Mouse (Mus musculus) lung, embryonic 16.5 days (tissue): ENCODE data around the gene Zfp524. TPM values are rescaled to one million over a fixed set of nuclear protein-coding genes. Genes with fewer than 3 reads are reported as not detected.

Source experiments
- ATAC-seq: fragments of 200-750 bp; cut with Nextera tagmentation; 2 replicates; pipeline ENCODE4 v1.8.0; 2017; ENCODE audit warnings: low read depth, mild to moderate bottlenecking, moderate library complexity
- H3K27ac ChIP-seq: fragments of 300-500 bp; sonication (generic); 2 replicates; pipeline ENCODE4 v1.5.1; 2014; ENCODE audit warnings: mild to moderate bottlenecking, control low read depth, low read length
- H3K27me3 ChIP-seq: fragments of 300-500 bp; sonication (generic); 2 replicates; pipeline ENCODE4 v1.6.1; 2014; ENCODE audit warnings: low read depth, low read length, mixed read lengths; ENCODE audit not compliant: control insufficient read depth, insufficient read depth
- H3K36me3 ChIP-seq: fragments of 300-500 bp; sonication (generic); 2 replicates; pipeline ENCODE4 v1.6.1; 2014; ENCODE audit warnings: low read length; ENCODE audit not compliant: control insufficient read depth, insufficient read depth
- H3K4me1 ChIP-seq: fragments of 300-500 bp; sonication (generic); replicated peaks from 2 replicates; pipeline ENCODE4 v1.6.1; 2014; ENCODE audit warnings: low read length, mixed read lengths; ENCODE audit not compliant: control insufficient read depth, insufficient read depth
- H3K4me2 ChIP-seq: fragments of 300-500 bp; sonication (generic); 2 replicates; pipeline ENCODE4 v1.6.1; 2014; ENCODE audit warnings: low read depth, low read length, control low read depth
- H3K4me3 ChIP-seq: fragments of 300-500 bp; sonication (generic); 2 replicates; pipeline ENCODE4 v1.5.1; 2014; ENCODE audit warnings: mild to moderate bottlenecking, low read length, control low read depth
- H3K9ac ChIP-seq: fragments of 300-500 bp; sonication (generic); 2 replicates; pipeline ENCODE4 v1.6.1; 2014; ENCODE audit warnings: low read length, control low read depth
- H3K9me3 ChIP-seq: fragments of 300-500 bp; sonication (generic); 2 replicates; pipeline ENCODE4 v1.6.1; 2016; ENCODE audit warnings: low read length; ENCODE audit not compliant: control insufficient read depth
- WGBS: fragments of 180-500 bp; shearing (Covaris S2); extraction: QIAGEN DNeasy Blood & Tissue Kit; methylation state at CpG from one replicate; pipeline ENCODE4 v1.1.7; 2014; 5-methylcytosine and 5-hydroxymethylcytosine counted together
- polyA plus RNA-seq: library from polyadenylated mRNA; unstranded; fragments of >200 nt; fragmentation: Nextera tagmentation; extraction: Ambion mirVana; gene quantifications from 2 replicates; pipeline ENCODE4 v1.2.1, GENCODE M21; 2015

Zfp524 gene
- polyA plus RNA-seq, 1 experiment from 2014 or later, result 19.3 TPM

GRCm38 (mm10) chr7:5037026-5037425, 22.8 kb downstream of the Zfp524 start:
- H3K9me3 ChIP-seq, result peaks cover 8% of the 10 kb centered on the region
- peaks cover 40% of the 10 kb centered on the region for H3K36me3 ChIP-seq
- H3K27me3 ChIP-seq, result no peaks in the 10 kb centered on the region
- 92% methylated on average over 7 of the region's 7 CpGs for WGBS
- no peak overlapping the region for H3K4me3 ChIP-seq
- H3K4me2 ChIP-seq, result no peak overlapping the region
- ATAC-seq, result no peak
- H3K27ac ChIP-seq, result no peak overlapping the region
- no peak overlapping the region for H3K9ac ChIP-seq
- peaks cover 12% of the 10 kb centered on the region; the same call in 1 of the 2 replicates for H3K4me1 ChIP-seq

DNA sequence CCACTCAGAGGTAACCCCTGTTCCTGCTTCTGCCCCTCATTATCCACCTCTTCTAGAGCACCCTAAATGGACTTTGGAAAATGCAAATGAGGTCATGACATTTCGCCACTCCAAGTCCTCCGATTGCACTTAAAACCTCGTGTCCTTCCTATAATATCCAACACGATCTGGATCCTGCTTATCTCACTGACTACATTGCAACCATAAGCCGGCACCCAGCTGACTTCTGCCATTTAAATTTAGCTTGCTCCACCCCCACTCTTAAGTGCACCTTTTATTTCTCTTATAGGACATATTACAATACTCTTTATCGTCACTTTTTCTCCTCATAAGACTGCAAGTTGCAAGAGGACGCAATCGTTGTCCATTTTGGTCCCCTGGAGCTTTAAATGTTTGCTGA, 23.3 kb downstream of the Zfp524 start:
- Histone ChIP-seq H3K36me3 (peaks cover 35% of the 10 kb centered on the region), H3K27me3 (no peaks in the 10 kb centered on the region), H3K27ac (peak overlapping the region; percentile 97; the same call in 1 of the 2 replicates), H3K4me3 (peak overlapping the region; percentile 90), H3K4me1 (peaks cover 12% of the 10 kb centered on the region; the same call in 1 of the 2 replicates), H3K4me2 (peak overlapping the region; percentile 67), H3K9ac (no peak overlapping the region), H3K9me3 (peaks cover 5% of the 10 kb centered on the region; the same call in 1 of the 2 replicates)
- 86% methylated on average over 8 of the region's 8 CpGs for WGBS
- ATAC-seq, result no peak

GRCm38 (mm10) chr7:5038109-5038732, 24.0 kb downstream of the Zfp524 start, which contains the start of gene Zfp784:
Gene Zfp784 (minus strand): TSS chr7:5038446.
- WGBS, result under 1% methylated on average over 48 of the region's 48 CpGs

DNA sequence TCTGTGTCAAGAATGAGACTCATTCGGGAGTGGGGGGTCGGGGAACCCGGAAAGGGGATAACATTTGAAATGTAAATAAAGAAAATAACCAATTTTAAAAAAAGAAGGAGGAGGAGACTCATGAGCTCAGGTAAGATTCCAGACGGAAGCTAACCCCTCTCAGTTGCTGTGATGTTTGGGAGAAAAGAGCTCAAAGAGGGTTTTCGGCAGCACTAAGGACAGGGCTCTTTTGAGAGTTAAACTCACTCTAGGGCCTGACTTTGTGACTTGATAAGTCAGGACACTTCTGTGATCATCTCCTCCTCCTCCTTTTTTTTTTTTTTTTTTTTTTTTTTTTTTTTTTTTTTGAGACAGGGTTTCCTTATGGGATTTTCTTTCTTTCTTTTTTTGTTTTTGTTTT, 24.7 kb downstream of the Zfp524 start:
- 19% methylated on average over 5 of the region's 5 CpGs for WGBS
- Histone ChIP-seq H3K27me3 (no peaks in the 10 kb centered on the region), H3K9me3 (peaks cover 5% of the 10 kb centered on the region; the same call in 1 of the 2 replicates), H3K4me1 (peaks cover 12% of the 10 kb centered on the region; the same call in 1 of the 2 replicates), H3K9ac (peak overlapping the region; percentile 92), H3K36me3 (peaks cover 21% of the 10 kb centered on the region), H3K4me3 (peak overlapping the region; percentile 90), H3K4me2 (peak overlapping the region; percentile 67), H3K27ac (peak overlapping the region; percentile 97)
- ATAC-seq, result no peak

More at GRCm38 (mm10) chr7:5038109-5038732, 24.0 kb downstream of the Zfp524 start, which contains the start of gene Zfp784:
- Histone ChIP-seq H3K27ac (peak within 1 kb of the TSS; percentile 97), H3K9ac (peak within 1 kb of the TSS; percentile 92), H3K4me3 (peak within 1 kb of the TSS; percentile 90), H3K4me2 (peak within 1 kb of the TSS; percentile 67), H3K4me1 (peaks cover 12% of the 10 kb centered on the region; the same call in 1 of the 2 replicates), H3K9me3 (peaks cover 5% of the 10 kb centered on the region; the same call in 1 of the 2 replicates), H3K27me3 (no peaks in the 10 kb centered on the region), H3K36me3 (peaks cover 28% of the 10 kb centered on the region)
- ATAC-seq, result peak; percentile 97

DNA sequence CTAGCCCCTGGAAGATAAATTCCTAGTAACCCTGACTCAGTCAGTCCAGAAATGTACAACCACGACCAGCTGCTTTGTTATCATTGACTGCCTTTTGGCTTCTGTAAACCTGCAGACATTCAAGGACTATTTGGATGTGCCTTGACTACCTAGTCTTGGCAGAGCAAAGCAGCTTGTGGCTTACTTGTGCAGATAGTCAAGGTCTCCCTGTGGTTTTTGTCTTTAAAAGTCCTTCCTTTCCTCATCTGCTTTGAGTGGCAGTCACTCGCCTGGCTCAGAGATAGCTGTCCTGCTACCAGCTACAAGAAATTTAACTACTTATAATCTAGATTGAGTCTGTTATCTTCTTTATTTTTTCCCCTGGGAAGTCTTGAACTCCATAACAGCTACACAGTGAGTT, 30.8 kb downstream of the Zfp524 start:
- H3K4me2 ChIP-seq, result no peak overlapping the region
- no peaks in the 10 kb centered on the region for H3K27me3 ChIP-seq
- no peak for ATAC-seq
- H3K4me1 ChIP-seq, result no peaks in the 10 kb centered on the region
- H3K4me3 ChIP-seq, result no peak overlapping the region
- H3K27ac ChIP-seq, result no peak overlapping the region
- H3K36me3 ChIP-seq, result no peaks in the 10 kb centered on the region
- 57% methylated on average over 2 of the region's 2 CpGs for WGBS
- no peak overlapping the region for H3K9ac ChIP-seq
- H3K9me3 ChIP-seq, result no peaks in the 10 kb centered on the region

GRCm38 (mm10) chr7:5046112-5046511, 31.9 kb downstream of the Zfp524 start:
- ATAC-seq, result no peak
- Histone ChIP-seq H3K4me3 (no peak overlapping the region), H3K27ac (no peak overlapping the region), H3K9me3 (no peaks in the 10 kb centered on the region), H3K4me2 (no peak overlapping the region), H3K4me1 (no peaks in the 10 kb centered on the region; the same call in 1 of the 2 replicates), H3K9ac (no peak overlapping the region), H3K36me3 (no peaks in the 10 kb centered on the region), H3K27me3 (no peaks in the 10 kb centered on the region)
- 72% methylated on average over 2 of the region's 2 CpGs for WGBS

DNA sequence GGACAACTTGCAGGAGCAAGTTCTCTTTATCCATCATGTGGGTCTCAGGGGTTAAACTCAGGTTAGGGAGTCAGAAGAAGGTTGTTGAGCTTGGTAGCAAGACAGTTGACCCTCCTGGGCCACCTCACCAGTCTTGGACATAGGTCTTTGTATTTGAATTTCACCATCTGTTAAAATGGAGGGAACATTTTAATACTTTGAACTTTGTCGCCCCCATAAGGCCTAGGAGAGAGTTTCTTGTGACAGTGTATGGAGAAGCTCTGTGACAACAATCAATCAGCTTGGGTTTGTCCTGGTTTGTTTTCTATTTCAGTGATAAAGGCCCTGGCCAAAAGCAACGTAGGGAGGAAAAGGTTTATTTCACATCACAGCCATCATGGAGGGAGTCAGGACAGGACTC, 33.1 kb downstream of the Zfp524 start:
- peaks cover 6% of the 10 kb centered on the region for H3K4me1 ChIP-seq
- H3K4me2 ChIP-seq, result no peak overlapping the region
- ATAC-seq, result no peak
- H3K4me3 ChIP-seq, result no peak overlapping the region
- H3K27me3 ChIP-seq, result peaks cover 6% of the 10 kb centered on the region; the same call in 1 of the 2 replicates
- H3K36me3 ChIP-seq, result no peaks in the 10 kb centered on the region
- 13% methylated on average over 2 of the region's 2 CpGs for WGBS
- H3K9ac ChIP-seq, result no peak overlapping the region
- H3K27ac ChIP-seq, result no peak overlapping the region
- no peaks in the 10 kb centered on the region for H3K9me3 ChIP-seq

GRCm38 (mm10) chr7:5051193-5052192, 37.3 kb downstream of the Zfp524 start, which contains the start of gene Zfp580:
Gene Zfp580 (plus strand): TSS chr7:5051538.
- under 1% methylated on average over 65 of the region's 65 CpGs for WGBS

DNA sequence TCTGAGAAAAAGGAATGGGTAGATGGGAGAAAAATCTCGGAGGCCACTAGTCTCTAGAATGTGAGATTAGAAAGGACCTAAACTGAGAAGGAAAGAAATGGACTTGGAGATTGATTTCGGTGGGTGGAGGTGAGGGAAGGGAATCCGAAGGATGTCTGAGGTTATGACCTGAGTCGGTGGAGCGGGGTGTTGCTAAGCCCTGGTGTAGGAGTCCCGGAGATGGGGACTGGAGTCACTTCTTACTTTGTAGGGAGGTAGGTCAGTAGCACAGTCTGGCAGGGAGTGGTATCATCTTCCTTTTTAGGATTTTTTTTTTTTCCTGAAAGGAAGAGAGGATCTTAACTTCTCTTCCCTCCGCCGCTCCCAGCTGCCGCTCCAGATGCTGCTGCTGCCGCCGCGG, 38.2 kb downstream of the Zfp524 start:
- Histone ChIP-seq H3K27me3 (peaks cover 56% of the 10 kb centered on the region), H3K36me3 (no peaks in the 10 kb centered on the region), H3K9me3 (no peaks in the 10 kb centered on the region), H3K4me3 (peak overlapping the region; percentile 73), H3K9ac (peak overlapping the region; percentile 86), H3K4me2 (peak overlapping the region; percentile 82), H3K4me1 (peaks cover 23% of the 10 kb centered on the region), H3K27ac (no peak overlapping the region)
- WGBS, result under 1% methylated on average over 12 of the region's 12 CpGs
- no peak for ATAC-seq

More at GRCm38 (mm10) chr7:5051193-5052192, 37.3 kb downstream of the Zfp524 start, which contains the start of gene Zfp580:
- Histone ChIP-seq H3K9me3 (no peaks in the 10 kb centered on the region), H3K36me3 (no peaks in the 10 kb centered on the region), H3K4me2 (peak within 1 kb of the TSS; percentile 82), H3K9ac (peak within 1 kb of the TSS; percentile 86), H3K27me3 (peaks cover 48% of the 10 kb centered on the region), H3K27ac (peak within 1 kb of the TSS; percentile 65), H3K4me3 (peak within 1 kb of the TSS; percentile 73), H3K4me1 (peaks cover 22% of the 10 kb centered on the region)
- peak; percentile 90 for ATAC-seq
